Mouse (Mus musculus) right cerebral cortex, postnatal 25 days (tissue): Measurements from ENCODE around the gene Rcan3.

Source experiments
- DNase-seq: peaks from one replicate; pipeline ENCODE4 v3.0.0; 2022

Gene Rcan3

GRCm38 (mm10) chr4:135433443-135434394 lies at the start of gene Rcan3:
Gene Rcan3 (minus strand): TSS chr4:135433853.
- DNase-seq, result peak; percentile 58

- no peak for DNase-seq
Measured at GRCm38 (mm10) chr4:135480370-135480769, 46.7 kb upstream of the Rcan3 start.

- DNase-seq, result no peak
Measured at GRCm38 (mm10) chr4:135477851-135478250, 44.2 kb upstream of the Rcan3 start.

GRCm38 (mm10) chr4:135463406-135463805 lies 29.8 kb upstream of the Rcan3 start:
- DNase-seq, result no peak

GRCm38 (mm10) chr4:135453572-135453971 lies 19.9 kb upstream of the Rcan3 start:
- no peak for DNase-seq

GRCm38 (mm10) chr4:135453164-135453563 lies 19.5 kb upstream of the Rcan3 start:
- DNase-seq, result no peak

GRCm38 (mm10) chr4:135451360-135452015 lies 17.8 kb upstream of the Rcan3 start:
- no peak for DNase-seq

GRCm38 (mm10) chr4:135442473-135442872 lies 8.8 kb upstream of the Rcan3 start:
- no peak for DNase-seq

GRCm38 (mm10) chr4:135439904-135440522 lies 6.4 kb upstream of the Rcan3 start:
- no peak for DNase-seq

- no peak for DNase-seq
Measured at GRCm38 (mm10) chr4:135439188-135439647, 5.6 kb upstream of the Rcan3 start.

GRCm38 (mm10) chr4:135437924-135438323 lies 4.3 kb upstream of the Rcan3 start:
- no peak for DNase-seq

- DNase-seq, result no peak
Measured at GRCm38 (mm10) chr4:135436291-135436690, 2.6 kb upstream of the Rcan3 start.

- no peak for DNase-seq
Measured at GRCm38 (mm10) chr4:135434395-135434789, 739 bp upstream of the Rcan3 start.

GRCm38 (mm10) chr4:135433086-135433442 lies 589 bp downstream of the Rcan3 start:
- no peak for DNase-seq

GRCm38 (mm10) chr4:135429990-135430760 lies 3.5 kb downstream of the Rcan3 start:
- DNase-seq, result no peak

- no peak for DNase-seq
Measured at GRCm38 (mm10) chr4:135429383-135429782, 4.3 kb downstream of the Rcan3 start.

- no peak for DNase-seq
Measured at GRCm38 (mm10) chr4:135426587-135426986, 7.1 kb downstream of the Rcan3 start.

- DNase-seq, result peak; percentile 71
Measured at GRCm38 (mm10) chr4:135425625-135426024, 8.0 kb downstream of the Rcan3 start.

- DNase-seq, result no peak
Measured at GRCm38 (mm10) chr4:135420961-135421360, 12.7 kb downstream of the Rcan3 start.

- DNase-seq, result no peak
Measured at GRCm38 (mm10) chr4:135420416-135420815, 13.2 kb downstream of the Rcan3 start.

GRCm38 (mm10) chr4:135419996-135420395 lies 13.7 kb downstream of the Rcan3 start:
- no peak for DNase-seq

- DNase-seq, result no peak
Measured at GRCm38 (mm10) chr4:135416367-135416766, 17.3 kb downstream of the Rcan3 start.

GRCm38 (mm10) chr4:135413491-135413890 lies 20.2 kb downstream of the Rcan3 start:
- DNase-seq, result no peak
